Mouse (Mus musculus) kidney, embryonic 16.5 days (tissue): ENCODE results near the gene Hist2h4. TPM values are rescaled to one million over a fixed set of nuclear protein-coding genes. Genes with fewer than 3 reads are reported as not detected.
"Not testable (repeated sequence)": the region's sequence is repeated elsewhere in the genome, so short reads cannot be mapped to it uniquely, and the experiment has no call there.

ENCODE experiments used
- ATAC-seq: fragments of 200-750 bp; cut with Nextera tagmentation; 2 replicates; pipeline ENCODE4 v1.8.0; 2017; ENCODE audit warnings: moderate TSS enrichment; ENCODE audit not compliant: low FRiP score, low TSS enrichment
- H3K27ac ChIP-seq: fragments of 300-500 bp; sonication (generic); 2 replicates; pipeline ENCODE4 v1.5.1; 2014; ENCODE audit warnings: low read length
- H3K27me3 ChIP-seq: fragments of 300-500 bp; sonication (generic); 2 replicates; pipeline ENCODE4 v1.6.1; 2014; ENCODE audit warnings: low read length, control low read depth, mixed read lengths; ENCODE audit not compliant: insufficient read depth
- H3K36me3 ChIP-seq: fragments of 300-500 bp; sonication (generic); 2 replicates; pipeline ENCODE4 v1.6.1; 2014; ENCODE audit warnings: low read length, control low read depth, mixed read lengths; ENCODE audit not compliant: insufficient read depth
- H3K4me1 ChIP-seq: fragments of 300-500 bp; sonication (generic); 2 replicates; pipeline ENCODE4 v1.6.1; 2014; ENCODE audit warnings: low read length, control low read depth, mixed read lengths; ENCODE audit not compliant: insufficient read depth
- H3K4me2 ChIP-seq: fragments of 300-500 bp; sonication (generic); replicated peaks from 2 replicates; pipeline ENCODE4 v1.6.1; 2014; ENCODE audit warnings: low read depth, low read length
- H3K4me3 ChIP-seq: fragments of 300-500 bp; sonication (generic); 2 replicates; pipeline ENCODE4 v1.5.1; 2014; ENCODE audit warnings: mild to moderate bottlenecking, low read length
- H3K9ac ChIP-seq: fragments of 300-500 bp; sonication (generic); replicated peaks from 2 replicates; pipeline ENCODE4 v1.6.1; 2014; ENCODE audit warnings: low read length
- H3K9me3 ChIP-seq: fragments of 300-500 bp; sonication (generic); 2 replicates; pipeline ENCODE4 v1.6.1; 2016; ENCODE audit warnings: low read length, control low read depth
- WGBS: fragments of 180-500 bp; shearing (Covaris S2); extraction: QIAGEN DNeasy Blood & Tissue Kit; methylation state at CpG from one replicate; pipeline ENCODE4 v1.1.7; 2014; 5-methylcytosine and 5-hydroxymethylcytosine counted together
- polyA plus RNA-seq: library from polyadenylated mRNA; unstranded; fragments of >200 nt; fragmentation: Nextera tagmentation; extraction: Ambion mirVana; gene quantifications from 2 replicates; pipeline ENCODE4 v1.2.1, GENCODE M21; 2015

Hist2h4 gene
- polyA plus RNA-seq, 1 experiment from 2014 or later = 10.8 TPM

- 88% methylated on average over 17 of the region's 17 CpGs for WGBS
- no peaks in the 10 kb centered on the region for H3K9me3 ChIP-seq
These were observed 10.7 kb upstream of the Hist2h4 start for GRCm38 (mm10) chr3:96273591-96274465.

GRCm38 (mm10) chr3:96269511-96270474, 6.7 kb upstream of the Hist2h4 start, which contains the start of gene Hist2h2bb:
TSS of gene Hist2h2bb (plus strand) at chr3:96269752.
- peak; percentile 96 for ATAC-seq
- H3K27ac ChIP-seq = peak within 1 kb of the TSS; percentile 98
- peak within 1 kb of the TSS; percentile 90 for H3K4me2 ChIP-seq
- no peaks in the 10 kb centered on the region for H3K27me3 ChIP-seq
- H3K36me3 ChIP-seq = no peaks in the 10 kb centered on the region
- H3K4me3 ChIP-seq = peak within 1 kb of the TSS; percentile 66
- no peaks in the 10 kb centered on the region for H3K9me3 ChIP-seq
- under 1% methylated on average over 45 of the region's 45 CpGs for WGBS
- peaks cover 14% of the 10 kb centered on the region for H3K4me1 ChIP-seq
- peak within 1 kb of the TSS; percentile 85 for H3K9ac ChIP-seq

More at GRCm38 (mm10) chr3:96273591-96274465, 10.7 kb upstream of the Hist2h4 start:
- no peak for ATAC-seq
- H3K36me3 ChIP-seq = no peaks in the 10 kb centered on the region
- no peak overlapping the region for H3K27ac ChIP-seq
- no peaks in the 10 kb centered on the region; the same call in 1 of the 2 replicates for H3K27me3 ChIP-seq
- H3K4me3 ChIP-seq = no peak overlapping the region
- H3K9ac ChIP-seq = no peak overlapping the region
- H3K4me1 ChIP-seq = peaks cover 9% of the 10 kb centered on the region; the same call in 1 of the 2 replicates
- H3K4me2 ChIP-seq = no peak overlapping the region

DNA sequence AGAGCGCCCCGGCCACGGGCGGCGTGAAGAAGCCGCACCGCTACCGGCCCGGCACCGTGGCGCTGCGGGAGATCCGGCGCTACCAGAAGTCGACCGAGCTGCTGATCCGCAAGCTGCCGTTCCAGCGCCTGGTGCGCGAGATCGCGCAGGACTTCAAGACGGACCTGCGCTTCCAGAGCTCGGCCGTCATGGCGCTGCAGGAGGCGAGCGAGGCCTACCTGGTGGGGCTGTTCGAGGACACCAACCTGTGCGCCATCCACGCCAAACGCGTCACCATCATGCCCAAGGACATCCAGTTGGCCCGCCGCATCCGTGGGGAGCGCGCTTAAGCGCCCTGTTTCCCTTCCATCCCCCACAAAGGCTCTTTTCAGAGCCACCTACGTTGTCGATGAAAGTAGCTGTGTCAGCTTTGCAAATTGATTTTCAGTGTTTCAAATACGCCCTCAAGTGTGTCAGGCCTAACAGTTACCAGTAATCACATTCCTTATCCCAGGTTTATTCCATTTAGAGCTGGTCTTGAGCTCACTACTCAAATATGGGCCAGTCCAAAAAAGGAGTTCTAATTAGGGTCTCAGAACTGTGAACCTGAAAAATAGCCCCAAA, 5.8 kb upstream of the Hist2h4 start:
- not testable (repeated sequence) for H3K9me3 ChIP-seq, H3K27me3 ChIP-seq, H3K36me3 ChIP-seq
- H3K27ac ChIP-seq = peak overlapping the region; percentile 98
- H3K4me1 ChIP-seq = peaks cover 23% of the 10 kb centered on the region
- peak; percentile 53 for ATAC-seq
- WGBS = 2% methylated on average over 9 of the region's 44 CpGs
- peak overlapping the region; percentile 67 for H3K4me2 ChIP-seq
- peak overlapping the region; percentile 66 for H3K4me3 ChIP-seq
- peak overlapping the region; percentile 69 for H3K9ac ChIP-seq

GRCm38 (mm10) chr3:96268051-96268775, 5.1 kb upstream of the Hist2h4 start, which contains the start of gene Hist2h3b:
TSS of gene Hist2h3b (plus strand) at chr3:96268654.
- WGBS = 19% methylated on average over 28 of the region's 30 CpGs
- Histone ChIP-seq H3K4me2 (peak within 1 kb of the TSS; percentile 67), H3K4me3 (peak within 1 kb of the TSS; percentile 66), H3K9ac (peak within 1 kb of the TSS; percentile 69), H3K36me3 (no peaks in the 10 kb centered on the region), H3K27ac (peak within 1 kb of the TSS; percentile 98), H3K9me3 (no peaks in the 10 kb centered on the region), H3K27me3 (no peaks in the 10 kb centered on the region), H3K4me1 (peaks cover 24% of the 10 kb centered on the region)
- ATAC-seq = peak; percentile 73

GRCm38 (mm10) chr3:96267541-96267940, 4.4 kb upstream of the Hist2h4 start:
- Histone ChIP-seq H3K9ac (peak overlapping the region; percentile 26), H3K27ac (peak overlapping the region; percentile 97), H3K4me1 (peaks cover 24% of the 10 kb centered on the region), H3K9me3 (no peaks in the 10 kb centered on the region), H3K36me3 (no peaks in the 10 kb centered on the region), H3K4me3 (no peak overlapping the region), H3K27me3 (no peaks in the 10 kb centered on the region), H3K4me2 (0 out of 2 replicates have a peak overlapping the region, but pooled peaks have one; percentile 50)
- WGBS = 76% methylated on average over 4 of the region's 4 CpGs
- no peak for ATAC-seq

DNA sequence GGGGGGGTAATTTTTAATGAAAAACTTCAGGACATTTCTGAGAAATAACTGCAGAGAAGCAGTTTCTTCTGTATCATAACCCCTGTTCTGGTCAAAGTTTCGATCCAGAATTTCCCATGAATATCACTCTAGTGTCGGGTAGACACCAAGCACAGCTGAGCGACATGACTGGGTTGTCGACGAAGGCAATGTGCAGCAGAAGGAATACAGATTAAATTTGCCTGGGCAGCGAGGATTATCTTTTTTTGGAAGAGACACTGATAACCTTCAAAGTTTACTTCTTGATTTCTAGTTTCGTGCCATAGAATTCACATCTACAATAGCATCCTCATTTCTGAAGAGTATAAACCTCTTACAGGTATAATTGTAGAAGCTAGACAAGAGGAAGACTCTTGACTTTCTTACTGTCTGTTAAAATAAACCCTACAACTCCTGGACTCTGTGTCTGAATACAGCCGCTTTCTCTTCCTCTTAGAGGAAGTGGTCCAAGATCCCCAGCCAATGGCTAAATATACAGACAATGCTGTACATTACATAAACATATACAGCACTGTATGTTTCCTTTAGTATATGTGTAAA, 3.1 kb upstream of the Hist2h4 start:
- no peak overlapping the region for H3K9ac ChIP-seq
- 90% methylated on average over 8 of the region's 8 CpGs for WGBS
- H3K4me1 ChIP-seq = peaks cover 32% of the 10 kb centered on the region
- H3K4me2 ChIP-seq = no peak overlapping the region
- H3K9me3 ChIP-seq = no peaks in the 10 kb centered on the region
- H3K4me3 ChIP-seq = no peak overlapping the region
- no peak overlapping the region for H3K27ac ChIP-seq
- no peaks in the 10 kb centered on the region for H3K27me3 ChIP-seq
- no peaks in the 10 kb centered on the region for H3K36me3 ChIP-seq
- ATAC-seq = no peak

DNA sequence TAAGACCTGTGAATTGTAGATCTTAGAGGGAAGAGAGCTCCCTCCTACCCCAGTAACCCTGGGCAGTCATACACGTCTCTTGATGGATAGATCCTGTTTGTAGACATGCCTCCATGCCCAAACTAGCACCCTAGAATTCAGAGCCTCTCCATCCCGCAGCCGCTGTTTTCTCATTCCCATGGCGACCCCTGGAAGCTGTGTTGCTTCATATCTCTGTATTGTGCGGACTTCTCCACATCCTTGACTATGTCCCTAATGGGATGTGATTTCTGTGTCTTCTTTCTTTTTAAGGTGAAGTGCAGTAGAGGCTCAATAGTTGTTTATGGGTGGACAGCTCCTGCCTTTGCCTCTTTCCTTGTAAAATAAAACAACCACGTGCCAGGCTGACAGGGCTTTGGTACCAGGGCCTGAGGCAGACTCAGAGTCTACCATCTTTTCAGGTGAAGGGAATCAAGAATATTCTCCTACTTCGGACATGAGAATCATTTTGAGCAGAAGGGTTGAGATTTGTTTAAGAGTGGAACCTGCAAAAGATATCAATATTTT, 1.4 kb upstream of the Hist2h4 start:
- peak overlapping the region; percentile 71 for H3K9ac ChIP-seq
- H3K27me3 ChIP-seq = no peaks in the 10 kb centered on the region
- H3K9me3 ChIP-seq = no peaks in the 10 kb centered on the region
- H3K4me3 ChIP-seq = peak overlapping the region; percentile 55
- ATAC-seq = no peak
- 72% methylated on average over 7 of the region's 7 CpGs for WGBS
- H3K27ac ChIP-seq = peak overlapping the region; percentile 99
- peak overlapping the region; percentile 79 for H3K4me2 ChIP-seq
- no peaks in the 10 kb centered on the region for H3K36me3 ChIP-seq
- H3K4me1 ChIP-seq = peaks cover 32% of the 10 kb centered on the region

- Histone ChIP-seq H3K4me2 (peak overlapping the region; percentile 79), H3K9ac (peak overlapping the region; percentile 71), H3K4me1 (peaks cover 32% of the 10 kb centered on the region), H3K9me3 (no peaks in the 10 kb centered on the region), H3K27me3 (no peaks in the 10 kb centered on the region), H3K27ac (peak overlapping the region; percentile 99), H3K36me3 (no peaks in the 10 kb centered on the region), H3K4me3 (peak overlapping the region; percentile 55)
- ATAC-seq = peak; percentile 40; the same call in 1 of the 2 replicates
- 4% methylated on average over 27 of the region's 27 CpGs for whole genome bisulfite sequencing
These were observed 670 bp upstream of the Hist2h4 start for GRCm38 (mm10) chr3:96263558-96264403.
